Mouse (Mus musculus) layer of hippocampus, postnatal 36 days (tissue): ENCODE data around the gene Trf. TPM values are rescaled to one million over a fixed set of nuclear protein-coding genes. Genes with fewer than 3 reads are reported as not detected.
"Not testable (repeated sequence)": the region's sequence is repeated elsewhere in the genome, so short reads cannot be mapped to it uniquely, and the experiment has no call there.

ENCODE experiments used
- DNase-seq, 2 experiments: peaks; one replicate each; pipeline ENCODE4 v3.0.0; 2022
- total RNA-seq, 2 experiments: library from RNA; stranded (reverse); gene quantifications; 2 replicates each; pipeline ENCODE4 v1.2.3; 2021

Gene Trf
- total RNA-seq, 2 experiments from 2014 or later = 202 to 231 TPM

DNA sequence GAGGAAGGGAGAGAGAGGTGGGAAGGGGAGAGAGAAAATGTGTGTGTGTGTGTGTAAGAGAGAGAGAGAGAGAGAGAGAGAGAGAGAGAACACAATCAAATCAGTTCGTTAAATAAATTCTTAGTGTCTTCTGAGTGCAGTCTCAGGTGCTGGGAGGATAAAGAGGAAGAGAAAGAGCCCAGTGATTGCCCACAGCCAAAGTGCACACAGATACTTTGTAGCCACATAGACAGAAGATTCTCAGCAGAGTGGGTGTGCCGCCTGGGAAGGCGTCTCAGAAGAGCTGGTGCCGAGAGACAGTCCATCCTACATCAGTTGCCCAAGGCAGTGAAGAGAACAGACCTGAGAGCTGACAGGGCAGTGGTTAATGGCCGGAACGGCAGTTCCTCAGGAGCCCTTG is 16.0 kb downstream of the Trf start:
- DNase-seq = no peak

DNA sequence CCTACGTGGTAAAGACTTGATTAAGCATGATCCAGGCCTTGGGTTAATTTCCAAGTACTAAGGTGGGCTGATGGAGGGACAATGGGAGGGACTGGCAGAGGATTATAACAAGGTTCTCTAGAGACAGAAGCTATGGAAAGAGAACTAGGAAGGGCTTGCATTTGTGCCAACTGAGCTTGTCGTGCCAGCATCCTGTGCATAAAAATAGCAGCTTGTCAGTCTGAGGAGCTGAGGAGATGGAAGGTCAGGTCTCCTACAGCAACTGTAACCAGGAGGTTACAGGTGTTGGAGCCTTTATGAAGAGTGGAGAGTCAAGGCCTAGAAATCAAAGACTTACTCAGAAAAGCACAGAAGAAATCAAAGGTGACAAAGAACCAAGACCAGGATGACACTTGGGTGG is 16.6 kb downstream of the Trf start:
- no peak for DNase-seq

DNA sequence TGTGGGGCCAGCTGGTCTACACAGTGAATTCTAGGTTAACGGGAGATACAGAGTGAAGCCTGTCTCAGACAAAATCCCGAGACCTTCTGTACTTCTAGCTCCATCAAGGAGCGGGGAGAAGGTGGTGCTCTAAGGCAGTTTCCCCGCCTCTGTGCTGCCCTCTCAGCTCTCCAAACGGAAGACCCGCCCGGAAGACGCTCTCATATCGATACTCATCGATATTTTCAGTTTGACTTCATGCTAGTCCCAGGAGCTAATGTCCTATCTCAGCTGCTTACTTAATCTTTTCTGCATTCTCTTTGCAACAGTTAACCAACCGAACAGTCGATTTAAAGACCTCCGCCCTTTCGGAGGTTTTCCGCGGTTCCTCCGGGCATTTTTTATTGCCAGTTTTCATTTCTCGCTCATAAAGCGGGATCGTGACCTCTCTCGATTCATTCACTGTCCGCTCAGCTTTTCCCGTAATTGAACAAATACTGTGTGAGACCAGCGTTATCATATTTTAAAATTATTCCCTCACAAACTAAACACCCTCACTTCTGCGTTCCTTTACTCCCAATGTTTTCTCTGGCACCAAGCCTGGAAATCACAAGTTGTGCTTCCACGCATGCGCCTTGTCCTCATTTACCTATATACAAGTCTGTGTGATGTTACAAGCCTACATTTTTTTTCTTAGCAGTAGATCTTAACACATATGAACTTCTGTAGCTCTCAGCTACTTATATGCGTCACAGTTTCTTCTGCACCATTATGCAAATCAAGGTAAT is 17.4 kb downstream of the Trf start:
- no peak for DNase-seq

DNA sequence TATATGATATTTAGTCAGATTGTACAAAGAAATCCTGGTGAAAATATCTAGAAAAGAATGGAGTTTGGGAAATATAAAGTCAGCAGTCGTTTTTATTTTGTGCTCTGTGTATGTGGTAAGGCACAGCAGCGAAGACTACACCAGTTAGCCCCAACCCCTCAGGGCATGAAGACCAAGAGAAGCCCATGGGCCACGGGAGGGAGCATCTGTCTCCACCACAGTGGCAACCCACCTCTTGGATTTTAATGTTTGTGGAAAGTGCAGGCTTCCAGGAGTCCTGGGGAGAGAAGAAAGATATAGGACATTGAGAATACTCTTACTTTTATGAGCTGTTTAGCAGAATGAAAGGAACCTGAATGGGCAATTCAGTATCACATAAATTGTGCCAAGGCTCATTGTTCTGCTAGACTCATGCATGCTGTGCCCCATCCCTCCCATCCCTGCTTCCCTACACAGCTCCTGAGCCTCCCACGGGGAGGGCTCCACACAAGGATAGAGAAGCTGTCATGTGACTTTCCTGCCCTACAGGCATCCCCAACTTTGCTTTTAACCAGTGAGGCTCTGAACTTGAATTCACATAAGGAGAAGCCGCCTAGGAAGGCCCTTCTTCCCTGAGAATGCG is 21.3 kb downstream of the Trf start:
- no peak for DNase-seq

DNA sequence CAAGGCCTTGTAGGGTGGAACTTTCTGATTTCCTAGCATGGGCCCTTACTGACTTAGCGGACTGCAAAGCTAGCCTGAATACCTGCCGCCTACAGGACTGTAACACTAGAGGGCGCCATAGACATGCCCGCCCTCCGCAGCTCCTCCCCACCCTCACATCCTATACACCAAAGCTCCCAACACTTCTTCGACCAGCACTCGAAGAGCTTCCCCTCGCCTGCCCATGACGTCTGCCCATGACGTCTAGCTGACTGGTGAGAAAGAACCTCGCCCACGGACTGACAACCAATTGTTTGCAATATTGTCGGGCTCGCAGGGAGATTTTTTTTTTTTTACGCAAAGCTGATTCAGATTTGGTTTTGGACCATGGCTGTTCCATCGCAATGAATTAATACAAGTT is 22.4 kb downstream of the Trf start:
- peak; percentile 52 to 65 for DNase-seq

DNA sequence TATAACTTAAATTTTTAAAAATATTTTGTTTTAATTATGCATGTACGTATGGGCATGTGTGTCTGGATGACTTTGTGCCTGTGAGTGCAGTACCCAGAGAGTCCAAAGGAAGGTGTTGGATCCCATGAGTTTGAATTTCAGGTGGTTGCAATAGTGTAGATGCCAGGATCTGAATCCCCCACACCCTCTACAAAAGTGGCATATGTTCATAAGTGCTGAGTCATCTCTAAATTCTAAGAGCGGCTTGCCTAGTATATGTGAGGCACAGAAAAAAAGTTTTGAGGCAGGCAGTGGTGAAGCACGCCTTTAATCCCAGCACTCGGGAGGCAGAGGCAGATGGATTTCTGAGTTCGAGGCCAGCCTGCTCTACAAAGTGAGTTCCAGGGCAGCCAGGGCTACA is 24.5 kb downstream of the Trf start:
- DNase-seq = no peak

DNA sequence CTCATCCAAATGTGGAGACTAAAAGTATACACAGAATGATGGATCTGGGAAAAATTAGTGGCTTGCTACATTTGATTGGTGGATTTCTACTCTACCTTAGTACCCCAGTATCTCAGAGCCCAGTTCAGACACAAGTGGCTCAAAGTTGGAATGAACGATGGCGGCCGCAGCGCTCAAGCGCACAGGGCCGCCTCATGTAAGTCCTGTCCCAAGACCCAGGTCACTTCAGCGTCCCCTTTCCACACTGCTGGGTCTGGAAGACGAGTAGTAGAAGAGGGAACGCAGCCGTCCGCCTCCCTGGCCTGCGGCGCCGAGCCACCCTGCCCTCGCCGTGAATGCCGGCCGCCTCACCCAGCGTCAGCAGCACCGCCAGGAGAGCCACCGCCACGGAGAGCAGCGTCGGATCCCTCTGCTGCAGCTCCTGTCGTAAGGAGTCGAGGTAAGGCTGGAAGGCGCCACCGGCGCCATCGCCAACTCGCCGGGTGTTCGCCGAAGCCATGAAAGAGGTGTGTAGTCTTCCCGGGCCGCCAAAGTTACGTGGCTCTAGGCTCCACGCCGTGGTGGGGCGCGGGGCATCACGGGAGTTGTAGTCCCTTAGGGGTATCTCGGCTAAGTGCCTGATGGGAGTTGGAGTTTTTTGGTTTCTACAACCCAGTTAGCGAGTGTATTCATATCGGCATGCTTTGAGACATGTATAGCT is 28.5 kb downstream of the Trf start, which contains the start of gene Srprb:
Gene Srprb, minus strand, starts transcription at position 577 of the 700 bp plus-strand sequence.
- peak; percentile 92 to 94 for DNase-seq

DNA sequence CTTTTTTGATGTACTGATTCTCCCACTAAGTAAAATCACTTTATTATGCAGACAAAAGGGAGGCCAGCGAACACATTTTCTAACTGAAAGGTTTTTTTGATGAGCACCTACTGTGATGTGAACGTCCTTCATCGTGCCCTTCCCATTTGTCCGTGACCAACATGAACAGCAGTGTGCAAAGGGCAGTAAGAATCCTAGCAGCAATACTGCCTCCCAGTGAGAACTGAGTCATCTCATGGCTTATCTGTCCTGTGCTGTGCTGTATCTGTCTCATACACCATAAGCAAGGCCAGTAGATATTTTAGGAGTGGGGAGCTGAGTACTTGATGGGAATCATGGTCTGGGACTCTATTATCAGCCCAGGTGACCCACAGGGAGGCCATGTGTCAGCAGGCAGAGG is 41.8 kb downstream of the Trf start:
- DNase-seq = no peak

DNA sequence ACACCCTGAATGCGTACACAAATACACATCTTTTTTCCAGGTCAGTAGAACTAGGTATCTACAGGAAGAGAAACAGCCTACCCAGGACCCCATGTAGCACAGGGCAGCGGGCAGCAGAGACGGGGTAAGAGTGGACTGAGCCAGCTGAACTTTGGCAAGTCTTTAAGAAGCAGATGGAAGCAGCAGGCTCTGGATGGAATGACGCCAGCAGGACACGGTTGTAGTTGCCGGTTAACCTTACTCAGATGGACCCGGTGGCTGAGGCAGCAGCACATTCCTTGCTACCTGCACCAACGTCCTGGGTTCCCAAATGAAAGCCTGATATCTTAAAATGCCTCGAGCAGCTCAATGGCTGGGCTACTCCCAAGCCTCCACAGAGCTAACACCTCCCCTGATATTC is 43.5 kb downstream of the Trf start:
- DNase-seq = no peak

DNA sequence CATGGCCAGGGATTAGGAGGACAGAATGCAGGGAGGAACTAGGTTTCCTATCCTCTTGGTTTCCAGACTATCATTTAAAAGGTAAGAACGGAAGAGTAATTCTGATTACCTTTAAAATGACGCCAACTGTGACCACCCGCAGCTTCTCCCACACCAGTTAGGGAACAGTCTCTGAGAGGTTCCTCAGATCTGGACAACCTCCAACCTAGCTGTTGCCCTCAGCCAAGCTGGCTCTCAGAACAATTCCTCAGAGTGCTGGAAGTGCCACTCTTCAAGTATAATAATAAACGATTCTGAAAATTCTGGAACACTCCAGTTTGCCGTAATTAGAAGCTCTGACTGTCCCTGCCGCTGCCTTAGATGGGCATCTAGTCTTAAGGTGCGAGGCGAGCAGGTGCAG is 44.3 kb downstream of the Trf start:
- DNase-seq = no peak

DNA sequence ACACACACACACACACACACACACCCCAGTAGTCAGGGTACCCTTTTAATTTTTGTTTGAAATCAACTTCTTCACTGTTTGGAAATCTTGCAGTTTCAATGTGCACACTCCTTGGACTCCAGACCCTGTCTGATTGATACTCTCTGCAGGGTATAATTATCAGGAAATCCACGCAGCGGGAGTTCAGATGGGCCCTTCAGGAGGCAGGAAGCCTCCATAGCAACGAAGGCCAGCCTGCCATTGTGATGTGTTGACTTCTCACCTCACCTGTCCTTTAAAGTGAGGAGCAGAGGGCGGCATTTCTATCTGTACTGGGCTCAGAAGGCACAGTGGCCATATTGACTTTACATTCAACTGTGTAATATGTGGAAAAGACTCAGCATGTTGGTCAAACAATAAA is 45.4 kb downstream of the Trf start:
- DNase-seq = no peak

DNA sequence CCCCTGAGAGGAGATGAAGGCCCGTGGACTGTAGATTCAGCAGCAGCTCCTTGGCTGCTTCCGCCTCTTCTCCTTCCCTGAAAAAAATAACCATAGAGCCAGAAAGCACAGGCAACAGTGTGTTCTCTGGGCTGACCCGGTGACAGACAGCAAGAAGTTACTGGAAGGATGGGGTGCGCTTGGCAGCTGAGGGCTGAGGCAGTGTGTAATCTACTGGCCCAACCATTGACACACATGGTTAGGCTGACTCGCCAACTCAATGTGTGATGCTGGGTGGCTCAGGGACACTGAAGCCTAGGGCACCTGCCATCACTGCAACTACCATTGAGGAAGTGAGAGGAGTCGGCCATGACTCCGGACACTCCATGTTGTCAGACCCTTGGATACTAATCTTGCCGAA is 48.4 kb downstream of the Trf start:
- DNase-seq = no peak

DNA sequence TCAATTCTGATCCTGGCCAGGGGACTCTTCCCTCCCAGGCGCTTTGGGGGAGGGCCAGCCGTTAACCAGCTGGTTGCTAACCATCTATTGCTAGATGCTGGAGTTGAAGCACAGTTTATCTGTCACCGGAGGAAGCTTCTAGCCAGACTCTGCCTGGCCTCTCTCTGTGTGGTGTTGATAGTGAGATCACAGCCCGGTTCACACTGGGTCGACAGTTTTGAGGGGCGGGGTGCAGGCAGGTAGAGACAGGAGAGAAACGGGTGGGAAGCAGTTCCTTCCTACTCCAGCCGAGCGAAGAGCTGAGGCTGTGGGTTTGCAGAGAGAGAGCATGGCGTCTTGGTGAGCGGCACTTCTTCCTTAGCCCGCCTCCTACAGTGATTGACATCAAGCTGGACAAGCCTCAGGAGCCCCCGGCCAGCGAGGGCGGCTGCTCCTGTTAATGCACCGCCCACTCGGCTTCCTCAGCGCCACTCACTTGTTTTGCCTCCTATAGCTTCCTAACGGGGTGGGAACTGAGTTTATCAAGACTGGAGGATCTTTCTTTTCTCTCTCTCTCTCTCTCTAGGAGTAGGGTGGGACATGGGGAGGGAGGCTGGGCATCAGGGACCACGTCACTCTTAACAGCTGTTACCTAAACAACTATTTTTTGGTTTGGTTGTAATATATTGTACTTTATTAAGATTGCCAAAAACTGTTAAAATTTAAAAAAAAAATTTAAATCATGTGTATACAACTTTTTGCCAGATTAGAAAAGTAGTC is 49.3 kb downstream of the Trf start:
- DNase-seq = peak; percentile 34 to 45

DNA sequence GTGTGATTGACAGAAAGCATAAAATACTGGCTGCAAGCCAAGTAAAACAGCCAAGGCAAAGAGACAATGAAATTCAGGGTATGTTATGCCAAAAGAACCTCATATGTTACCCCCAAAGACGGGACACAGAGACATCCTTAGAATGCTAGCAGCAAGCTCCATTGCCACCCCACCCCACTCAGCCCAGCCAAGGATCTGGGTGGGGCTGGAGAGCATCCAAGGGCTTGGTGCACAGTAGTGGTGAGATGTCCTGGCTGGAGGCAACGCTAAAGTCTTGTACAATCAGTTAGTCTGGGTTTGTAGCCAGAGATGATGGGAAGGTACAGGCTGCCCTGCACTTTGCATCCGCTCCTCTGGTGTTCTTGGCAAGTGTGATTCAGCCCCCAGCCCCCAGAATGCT is 49.9 kb downstream of the Trf start:
- DNase-seq = peak in 1 of 2 experiments; percentile 34

DNA sequence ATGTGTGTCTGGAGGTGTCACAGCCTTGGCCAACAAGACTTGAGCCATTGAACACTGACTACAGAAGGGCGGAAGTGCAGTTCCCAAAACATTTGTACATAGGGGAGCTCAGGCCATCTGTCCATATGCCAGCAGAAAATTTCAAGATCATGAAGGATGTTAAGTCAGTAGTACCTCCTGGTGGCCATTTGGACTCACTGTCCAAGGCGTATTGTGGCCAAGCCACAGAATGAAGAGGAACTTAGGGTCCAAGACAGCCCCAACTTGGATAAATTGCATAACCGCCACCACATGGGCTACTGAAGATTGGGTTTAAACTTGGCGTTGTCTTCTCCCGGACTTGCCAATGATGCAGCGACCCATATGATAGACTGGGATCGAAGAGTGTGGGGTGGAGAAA is 54.6 kb downstream of the Trf start:
- no peak for DNase-seq

DNA sequence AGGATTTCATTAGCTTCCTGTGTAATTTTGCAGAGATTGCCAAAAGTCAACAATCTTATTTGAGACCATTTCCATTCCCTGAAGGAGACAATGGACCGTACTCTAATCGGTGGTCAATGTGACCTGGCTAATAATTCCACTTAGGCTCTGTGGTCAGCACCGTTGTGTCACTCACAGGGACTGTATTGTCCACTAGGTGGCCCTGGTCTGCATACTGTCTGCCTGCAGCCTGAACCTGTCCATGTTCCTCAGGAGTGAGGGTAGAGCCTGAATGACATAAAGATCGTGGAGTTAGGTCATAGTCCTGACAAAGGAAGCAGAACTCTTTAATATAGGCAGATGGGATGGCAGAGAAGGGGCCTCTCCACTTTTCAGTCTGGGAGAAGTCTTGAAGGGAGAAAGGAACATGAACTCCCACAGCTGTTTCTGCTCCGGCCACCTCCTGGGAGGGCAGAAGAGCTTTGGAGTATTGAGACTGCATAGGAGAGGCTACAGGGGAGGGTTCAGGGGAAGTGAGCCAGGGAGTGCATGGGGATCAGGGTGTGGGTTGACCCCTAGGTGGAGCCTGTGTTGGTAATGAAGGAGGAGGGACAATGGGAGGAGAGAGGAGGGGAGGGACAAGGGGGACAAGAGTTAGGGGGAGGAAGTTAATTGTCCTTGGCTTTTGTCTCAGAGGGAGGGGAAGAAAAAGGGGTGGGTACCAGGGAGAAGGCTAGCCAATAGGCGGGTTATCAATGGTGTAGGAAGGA is 55.3 kb downstream of the Trf start:
- no peak for DNase-seq

DNA sequence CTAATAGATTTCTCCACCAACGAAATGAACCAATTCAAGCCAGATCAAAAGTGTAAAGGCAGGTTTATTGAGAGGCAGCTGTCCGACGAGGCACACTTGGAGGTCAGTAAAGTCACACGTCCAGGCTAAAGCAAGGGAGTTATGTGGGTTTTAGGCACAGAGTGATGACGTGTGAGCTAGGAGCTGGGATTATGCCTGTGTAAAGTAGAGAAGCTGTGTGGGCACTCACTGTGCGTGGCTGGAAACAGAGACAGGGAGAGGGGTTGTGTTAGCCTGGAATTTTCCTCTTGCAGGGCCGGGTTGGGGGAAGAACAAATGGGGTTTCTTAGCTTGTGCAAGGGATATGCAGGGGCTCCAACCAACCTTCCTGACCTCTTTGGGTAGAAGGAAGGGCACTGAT is 61.5 kb downstream of the Trf start:
- no peak for DNase-seq

DNA sequence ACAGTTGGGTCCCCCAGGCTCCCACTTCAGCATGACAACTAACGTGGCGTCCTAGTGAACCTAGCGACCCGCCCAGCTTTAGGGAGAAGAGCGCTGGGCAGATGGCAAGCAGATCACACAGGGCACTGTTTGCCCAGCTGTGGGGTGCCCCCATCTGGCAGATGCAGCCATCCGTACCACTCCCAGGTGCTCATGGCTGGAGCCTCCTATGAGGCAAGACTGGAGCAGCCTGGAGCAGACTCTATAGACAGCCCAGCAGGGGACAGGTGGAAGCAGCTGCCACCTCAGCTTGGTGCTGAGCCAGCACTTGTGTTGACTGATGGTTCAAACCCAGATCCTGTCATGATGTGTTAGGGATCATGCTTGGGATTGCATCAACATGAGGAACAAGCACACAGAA is 62.2 kb downstream of the Trf start:
- DNase-seq = no peak

DNA sequence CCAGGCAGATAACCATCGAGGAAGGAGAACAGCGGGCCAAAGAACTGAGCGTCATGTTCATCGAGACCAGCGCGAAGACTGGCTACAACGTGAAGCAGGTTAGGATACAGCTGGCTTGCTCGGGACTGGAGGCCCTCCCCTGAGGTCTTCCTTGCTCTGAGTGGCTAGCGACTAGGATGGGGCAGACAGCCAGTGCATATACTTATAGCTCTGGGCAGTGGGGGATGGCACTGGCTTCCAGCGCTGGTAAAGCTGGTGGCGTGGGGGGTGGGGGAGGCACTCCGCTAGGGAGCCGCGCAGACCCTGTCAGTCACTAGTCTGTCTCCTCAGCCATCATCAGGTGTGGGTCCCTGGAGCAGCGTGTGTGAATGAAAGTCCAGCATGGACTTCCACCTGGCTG is 66.4 kb downstream of the Trf start:
- DNase-seq = no peak

DNA sequence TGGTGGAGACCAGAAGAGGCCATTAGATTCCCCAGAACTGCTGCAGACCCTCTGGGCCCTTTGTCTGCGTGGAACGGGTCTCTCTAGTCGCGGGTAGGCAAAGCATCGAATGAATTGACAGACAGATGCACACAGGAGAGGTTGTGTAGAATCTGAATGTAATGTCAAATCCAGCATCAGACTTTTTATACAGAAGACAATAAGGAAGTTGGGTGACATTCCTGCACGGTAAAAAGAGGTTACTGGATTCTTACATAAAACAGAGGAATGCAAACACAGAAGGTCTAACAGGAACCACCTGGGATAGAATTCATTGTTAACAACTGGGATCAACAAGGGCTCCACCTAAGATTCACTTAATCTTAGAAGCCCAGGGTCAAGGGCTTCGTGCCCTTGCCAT is 75.1 kb downstream of the Trf start:
- DNase-seq = not testable (repeated sequence)

DNA sequence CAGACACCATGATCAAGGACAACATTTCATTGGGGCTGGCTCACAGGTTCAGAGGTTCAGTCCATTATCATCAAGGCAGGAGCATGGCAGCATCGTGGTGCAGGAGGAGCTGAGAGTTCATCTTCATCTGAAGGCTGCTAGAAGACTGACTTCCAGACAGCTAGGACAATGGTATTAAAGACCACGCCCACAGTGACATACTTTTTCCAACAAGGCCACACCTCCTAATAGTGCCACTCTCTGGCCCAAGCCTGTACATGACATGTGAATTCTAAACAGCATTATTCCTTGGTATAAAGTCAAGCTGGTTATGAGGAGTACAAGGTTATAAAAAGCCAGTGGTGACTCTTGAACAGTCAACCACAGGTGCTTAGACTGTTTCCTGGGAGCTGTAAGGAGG is 75.7 kb downstream of the Trf start:
- no peak for DNase-seq
